Mouse (Mus musculus) gastrocnemius, postnatal 36 days (tissue): ENCODE results near the gene Spata31d1a. TPM values are rescaled to one million over a fixed set of nuclear protein-coding genes. Genes with fewer than 3 reads are reported as not detected.

Source experiments
- DNase-seq, 2 experiments: peaks; one replicate each; pipeline ENCODE4 v3.0.0; 2022
- intact Hi-C: fragments of 180-260 bp; cut with DNase I; formaldehyde crosslinking; loops from one replicate; pipeline ENCODE4 v1.15.1; 2025
- total RNA-seq, 2 experiments: library from RNA; stranded (reverse); gene quantifications; 2 replicates each; pipeline ENCODE4 v1.2.3; 2021

The Spata31d1a gene
- total RNA-seq, 2 experiments from 2014 or later: not detected

DNA sequence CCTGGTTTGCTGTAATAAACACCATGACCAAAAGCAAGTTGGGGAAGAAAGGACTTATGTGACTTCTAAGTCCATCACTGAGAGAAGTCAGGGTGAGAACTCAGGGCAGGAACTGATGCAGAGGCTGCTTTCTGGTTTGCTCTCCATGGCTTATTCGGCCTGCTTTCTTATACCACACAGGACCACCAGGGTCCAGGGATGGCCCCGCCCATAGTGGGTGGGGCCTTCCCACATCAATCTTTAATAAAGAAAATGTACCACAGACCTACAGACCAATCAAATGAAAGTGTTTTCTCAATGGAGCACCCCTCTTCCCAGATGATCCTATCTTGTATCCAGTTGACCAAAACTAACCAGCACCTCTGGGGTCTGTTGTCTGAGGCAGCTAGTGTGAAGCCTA, 38.6 kb downstream of the Spata31d1a start:
- intact Hi-C loops: no loop called here
- no peak for DNase-seq

DNA sequence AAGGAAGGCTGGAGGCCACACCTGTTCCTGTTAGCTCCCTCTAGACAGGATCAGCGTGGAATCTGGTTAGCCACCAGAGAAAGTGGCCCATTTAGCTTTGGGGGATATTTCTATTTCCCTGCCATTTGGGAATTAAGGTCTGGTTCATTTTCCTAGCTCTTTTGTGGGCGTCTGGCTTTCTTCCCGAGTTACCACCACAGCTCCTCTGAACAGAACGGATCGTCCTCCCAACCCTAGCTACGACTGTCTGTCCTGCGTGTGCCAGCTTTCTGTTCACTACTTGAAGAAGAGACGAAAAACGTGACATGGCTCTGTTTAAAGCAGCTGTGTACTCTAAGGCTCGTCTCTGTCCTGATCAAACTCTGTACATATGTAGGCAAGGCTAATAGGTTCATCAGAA, 40.2 kb downstream of the Spata31d1a start:
- DNase-seq: no peak
- intact Hi-C loops: no loop called here

DNA sequence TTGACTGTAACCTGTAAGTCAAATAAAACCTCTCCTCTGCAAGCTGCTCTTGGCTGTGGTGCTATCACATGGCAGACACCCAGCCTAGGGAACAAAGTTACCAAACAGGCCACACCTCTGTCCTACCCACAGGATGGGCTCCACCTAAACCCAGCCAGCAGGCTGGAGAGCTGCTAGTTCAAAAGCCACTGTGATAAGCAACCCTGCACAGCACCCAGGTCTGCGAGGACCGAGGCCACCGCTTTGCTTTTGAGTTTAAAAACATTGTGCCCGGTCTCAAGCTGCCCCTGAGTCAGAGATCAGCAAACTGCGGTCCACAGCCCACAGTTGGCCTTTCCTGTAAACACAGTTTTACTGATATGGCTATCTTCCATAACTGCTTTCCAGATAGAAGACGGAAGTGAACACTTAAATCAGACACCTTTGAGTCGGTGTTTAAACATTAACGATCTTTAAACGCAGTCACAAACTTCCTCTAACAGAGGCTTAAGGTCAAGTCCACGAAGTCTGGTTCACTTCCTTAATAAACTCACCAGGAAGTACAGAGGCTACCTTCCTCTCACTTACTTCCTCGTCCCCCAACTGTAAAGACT, 41.5 kb downstream of the Spata31d1a start:
- DNase-seq: no peak
- intact Hi-C loops: no loop called here

DNA sequence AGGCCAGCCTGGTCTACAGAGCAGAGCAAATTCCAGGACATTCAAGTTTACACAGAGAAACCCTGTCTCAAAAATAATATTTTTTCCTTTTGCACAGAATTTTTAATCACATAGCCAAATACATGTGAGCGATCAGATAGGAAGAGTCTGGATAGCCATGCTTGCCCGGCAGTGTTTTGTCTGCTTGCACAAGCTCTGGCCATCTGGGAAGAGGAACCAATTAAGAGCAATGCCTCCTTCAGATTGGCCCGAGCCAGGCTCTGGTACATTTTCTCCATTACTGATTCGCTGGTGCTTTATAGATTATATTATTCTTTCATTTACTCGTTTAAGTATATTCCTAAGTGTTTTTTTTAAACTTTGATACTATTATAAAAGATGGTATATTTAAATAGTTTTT, 42.4 kb downstream of the Spata31d1a start:
- intact Hi-C loops: no loop called here
- no peak for DNase-seq

DNA sequence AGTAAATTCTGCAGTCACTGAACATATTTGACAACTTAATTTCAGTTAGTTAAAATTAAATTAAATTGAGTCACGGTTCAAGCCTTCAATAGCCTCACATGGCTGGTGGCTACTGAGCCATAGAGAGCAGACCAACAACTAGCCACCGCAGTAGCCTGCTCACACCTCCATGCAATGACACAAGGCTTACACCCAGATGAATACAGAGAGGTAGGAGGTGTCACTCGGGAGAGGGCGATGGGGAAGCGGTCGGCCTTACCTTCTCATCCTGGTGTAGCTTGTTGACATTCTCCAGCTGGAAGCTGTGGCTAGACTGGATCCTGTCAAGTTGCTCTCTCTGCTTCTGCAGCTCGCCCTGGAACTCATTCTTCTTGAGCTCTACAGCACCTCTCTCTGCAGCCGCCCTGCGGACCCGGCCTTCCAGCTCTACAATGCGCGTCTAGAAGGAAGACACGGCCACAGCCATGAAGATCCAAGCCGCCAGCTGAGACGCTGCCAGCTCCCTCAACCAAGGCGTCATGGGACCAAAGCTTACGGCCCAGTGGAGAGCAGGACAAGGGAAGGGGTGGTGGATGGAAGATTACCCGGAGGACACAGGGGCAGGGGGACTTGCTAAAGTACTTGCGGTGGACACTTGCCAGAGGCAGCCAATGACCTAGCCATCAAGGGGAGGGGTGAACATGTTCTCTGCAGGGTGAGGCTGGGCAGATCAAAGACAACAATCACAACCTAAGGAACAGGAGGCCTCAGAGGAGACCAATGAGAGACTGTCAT, 46.0 kb downstream of the Spata31d1a start:
- DNase-seq: no peak
- intact Hi-C loops: no loop called here

DNA sequence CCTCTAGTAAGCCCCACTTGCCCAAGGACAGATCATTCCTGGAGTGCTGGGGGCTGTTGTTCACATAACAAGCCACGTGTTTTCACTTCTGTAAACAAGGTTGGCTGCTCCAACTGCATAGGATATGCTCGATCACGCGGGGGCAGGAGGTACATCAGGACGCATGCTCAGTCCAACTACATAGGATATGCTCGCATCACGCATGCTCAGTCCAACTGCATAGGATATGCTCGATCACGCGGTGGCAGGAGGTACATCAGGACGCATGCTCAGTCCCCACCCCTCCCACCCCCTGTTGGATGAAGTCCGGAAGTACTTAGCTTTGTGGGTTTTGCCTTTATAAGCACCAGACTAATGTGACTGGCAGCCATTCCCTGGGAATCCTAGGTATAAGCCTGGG, 48.2 kb downstream of the Spata31d1a start:
- intact Hi-C loops: no loop called here
- no peak for DNase-seq

DNA sequence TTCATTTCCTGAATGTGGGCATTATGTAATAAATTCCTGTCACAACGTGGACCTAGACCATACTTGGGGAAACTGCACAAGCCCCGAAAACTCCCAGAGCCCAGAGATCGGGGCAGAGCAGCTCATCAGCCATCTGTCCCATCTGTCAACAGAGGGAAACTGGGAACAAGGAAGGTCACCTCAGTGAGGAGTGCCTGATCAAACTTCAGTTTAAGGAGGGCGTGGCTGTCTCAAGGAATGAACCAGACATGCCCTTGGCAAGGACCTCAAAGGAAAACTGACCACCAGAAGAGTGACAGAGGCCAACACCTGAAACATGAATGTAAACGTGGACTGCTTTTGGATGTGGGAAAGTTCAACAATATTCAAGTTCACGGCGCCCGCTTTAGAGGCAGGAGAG, 48.7 kb downstream of the Spata31d1a start:
- no peak for DNase-seq
- intact Hi-C loops: no loop called here

DNA sequence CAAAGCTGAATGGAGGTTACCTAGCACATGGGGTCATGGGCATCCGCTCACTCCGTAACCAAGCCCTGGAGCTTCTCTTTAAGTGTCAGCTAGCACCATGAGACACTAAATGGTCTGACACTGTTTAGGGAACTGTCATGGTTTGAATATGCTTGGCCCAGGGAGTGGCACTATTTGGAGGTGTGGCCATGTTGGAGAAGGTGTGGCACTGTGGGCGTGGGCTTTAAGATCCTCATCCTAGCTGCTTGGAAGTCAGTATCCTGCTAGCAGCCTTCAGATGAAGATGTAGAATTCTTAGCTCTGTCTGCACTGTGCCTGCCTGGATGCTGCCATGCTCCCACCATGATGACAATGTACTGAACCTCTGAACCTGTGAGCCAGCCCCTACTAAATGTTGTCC, 49.8 kb downstream of the Spata31d1a start:
- no peak for DNase-seq
- intact Hi-C loops: no loop called here

DNA sequence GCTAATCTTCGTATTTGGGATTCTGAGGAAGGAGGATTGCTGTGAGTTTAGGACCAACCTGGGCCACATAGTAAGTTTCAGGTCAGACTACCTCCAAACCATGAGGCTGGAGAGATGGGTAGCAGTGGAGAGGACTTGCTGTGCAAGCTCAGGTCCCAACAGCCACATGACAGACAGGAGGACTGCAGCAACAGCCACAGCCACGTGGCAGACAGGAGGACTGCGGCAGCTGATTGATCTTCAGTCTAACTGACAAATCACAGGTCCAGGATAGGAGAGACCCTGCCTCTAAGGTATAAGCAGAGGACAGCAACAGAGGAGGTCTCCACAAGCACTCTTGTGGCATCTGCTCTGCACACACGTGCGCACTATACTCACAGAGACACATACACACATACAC, 52.3 kb downstream of the Spata31d1a start:
- intact Hi-C loops: no loop called here
- no peak for DNase-seq

DNA sequence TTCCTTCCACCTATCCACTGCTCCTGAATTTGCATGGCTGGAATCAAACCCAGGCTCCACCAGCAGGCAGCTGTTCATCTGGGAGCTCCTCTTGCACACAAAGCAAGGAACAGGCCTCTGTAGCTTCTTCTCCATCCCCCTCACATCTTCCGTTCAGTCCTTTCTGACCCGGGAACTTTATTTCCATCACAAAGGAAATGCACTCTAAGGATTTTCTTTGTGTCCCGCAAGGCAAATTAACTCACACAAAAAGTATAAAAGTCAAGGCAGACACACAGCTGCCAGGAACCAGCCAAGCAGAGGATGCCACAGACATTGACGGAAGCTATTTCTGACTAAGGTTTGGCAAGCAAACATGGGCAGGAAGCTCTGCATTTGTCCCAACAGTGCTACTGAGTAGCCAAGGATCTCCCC, 53.1 kb downstream of the Spata31d1a start:
- intact Hi-C loops: no loop called here
- no peak for DNase-seq

DNA sequence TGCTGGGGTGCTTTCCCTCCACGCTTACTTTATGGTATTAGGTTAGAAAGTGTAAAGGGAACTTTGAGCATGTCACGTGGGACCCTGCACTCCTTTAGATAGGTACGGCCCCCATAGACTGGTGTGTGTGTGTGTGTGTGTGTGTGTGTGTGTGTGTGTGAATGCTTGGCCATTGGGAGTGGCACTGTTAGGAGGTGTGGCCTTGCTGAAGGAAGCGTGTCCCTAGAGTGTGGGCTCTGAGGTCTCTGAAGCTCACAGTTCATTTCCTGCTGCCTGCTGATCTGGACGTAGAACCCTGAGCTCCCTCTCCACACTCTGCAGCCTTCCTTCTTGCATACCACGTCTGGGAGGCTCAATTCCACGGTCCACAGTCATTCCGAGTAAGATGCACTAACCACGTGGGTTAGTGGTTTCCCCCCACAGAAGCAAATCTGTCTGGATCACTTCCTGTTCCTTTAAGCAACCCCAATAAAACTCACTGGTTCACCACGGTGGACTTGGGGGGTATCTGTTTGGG, 53.8 kb downstream of the Spata31d1a start:
- intact Hi-C loops: no loop called here
- no peak for DNase-seq

DNA sequence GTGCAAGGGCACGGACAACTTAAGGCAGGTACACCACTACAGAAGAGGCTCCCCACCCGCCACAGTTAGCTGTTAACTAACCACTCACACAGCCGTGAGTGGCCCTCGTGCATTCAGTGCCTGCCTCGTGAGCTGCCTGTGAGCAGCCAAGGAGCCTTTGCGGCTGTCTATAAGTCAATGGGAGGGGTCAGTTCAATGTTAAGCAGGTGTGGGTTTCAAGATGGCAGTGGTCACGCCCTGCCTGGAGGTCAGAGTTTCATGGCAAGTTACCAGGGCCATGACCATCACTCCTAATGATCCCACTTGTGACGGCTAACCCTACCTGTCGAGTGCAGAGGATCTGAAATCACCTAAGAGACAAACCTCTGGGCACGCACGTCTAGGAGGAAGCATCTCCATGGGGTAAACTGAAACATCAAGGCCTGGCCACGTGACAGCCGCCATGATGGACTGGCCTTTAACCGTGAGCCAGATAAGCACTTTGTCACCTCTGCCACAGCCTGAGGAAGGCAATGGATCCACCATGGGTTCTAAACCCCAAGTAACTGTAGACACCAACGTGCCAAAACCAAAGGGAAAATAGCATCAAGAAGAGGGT, 54.3 kb downstream of the Spata31d1a start:
- intact Hi-C loops: no loop called here

DNA sequence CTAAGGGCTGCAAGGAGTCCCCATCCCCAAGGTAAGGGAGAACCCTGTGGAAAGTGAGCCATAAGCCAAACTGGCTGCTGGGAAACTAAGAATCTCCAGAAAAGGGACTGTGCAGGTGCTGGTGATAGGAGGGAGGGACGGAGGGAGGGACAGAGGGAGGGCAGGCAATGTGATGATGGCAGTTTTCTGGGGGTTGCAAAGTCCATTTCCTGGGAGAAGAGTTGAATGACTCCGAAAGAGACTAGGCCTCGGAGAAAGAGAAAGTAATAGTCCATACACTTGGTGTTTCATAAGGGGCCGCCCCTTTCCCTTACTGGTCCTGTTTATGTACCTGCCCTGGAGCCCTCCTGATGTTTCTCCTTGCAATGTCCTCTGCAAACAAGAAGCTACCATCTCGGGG, 55.7 kb downstream of the Spata31d1a start:
- no peak for DNase-seq
- intact Hi-C loops: no loop called here

More for the DNA sequence above, 54.3 kb downstream of the Spata31d1a start:
- no peak for DNase-seq

DNA sequence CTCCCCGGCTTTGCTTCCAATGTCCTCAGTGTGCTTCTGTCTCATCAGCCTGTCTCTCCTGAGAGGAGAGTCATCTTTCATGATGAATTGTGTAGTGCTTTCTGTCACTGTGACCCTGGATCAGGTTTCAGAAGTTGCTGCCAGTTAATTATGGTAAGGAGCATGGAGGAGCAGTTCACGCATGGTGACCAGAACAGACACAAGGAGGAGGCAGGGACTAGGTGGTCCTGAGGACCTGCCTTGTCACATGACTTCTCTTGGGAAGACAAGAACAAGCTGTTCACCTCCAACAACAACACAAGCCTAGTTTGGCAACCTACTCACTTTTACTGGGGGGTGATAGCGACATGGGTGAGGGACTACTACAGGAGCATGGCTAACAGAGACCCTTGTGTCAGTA, 57.0 kb downstream of the Spata31d1a start:
- intact Hi-C loops: no loop called here
- no peak for DNase-seq

DNA sequence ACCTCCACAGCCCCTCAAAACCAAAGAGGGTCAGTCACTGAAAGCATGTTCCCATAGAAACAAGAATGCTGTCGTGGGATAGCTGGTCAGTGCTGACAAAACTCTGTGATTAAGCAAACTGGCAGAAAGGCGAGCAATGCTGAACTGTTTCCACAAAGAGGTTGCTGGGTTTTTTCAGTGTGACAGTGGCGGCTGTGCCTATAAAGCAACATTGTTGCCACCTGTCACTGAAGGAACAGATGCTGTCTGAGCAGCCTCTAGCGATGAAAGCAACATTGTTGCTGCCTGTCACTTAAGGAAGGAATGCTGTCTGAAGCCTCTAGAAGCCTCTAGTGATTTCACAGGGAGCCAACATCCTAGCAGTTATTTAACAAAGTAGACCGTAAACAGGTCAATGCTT, 57.5 kb downstream of the Spata31d1a start:
- intact Hi-C loops: no loop called here
- DNase-seq: no peak

Other genes starting within 250 kb of the Spata31d1a start
- 10 to 100 TPM; 44.0 to 57.1 TPM for gene Agtpbp1, start 125.1 kb downstream of the Spata31d1a start, total RNA-seq
- 10 to 100 TPM; 32.0 to 36.5 TPM for gene Naa35, start 125.1 kb downstream of the Spata31d1a start, total RNA-seq
- 1 to 10 TPM; 5.9 to 6.8 TPM for gene Golm1, start 34.5 kb downstream of the Spata31d1a start, total RNA-seq
- not detected for gene 4921517D22Rik, start 16.2 kb downstream of the Spata31d1a start, total RNA-seq
- gene Spata31d1b, start 2.0 kb upstream of the Spata31d1a start, total RNA-seq: not detected
- gene Spata31d1d, start 21.4 kb upstream of the Spata31d1a start, total RNA-seq: not detected
- gene 1700014D04Rik, start 36.4 kb upstream of the Spata31d1a start, total RNA-seq: not detected
- 100 to 1,000 TPM; 179 to 181 TPM for gene Isca1, start 59.5 kb upstream of the Spata31d1a start, total RNA-seq
- not detected for gene Gm49354, start 71.9 kb upstream of the Spata31d1a start, total RNA-seq
- gene Tut7, start 112.8 kb upstream of the Spata31d1a start, total RNA-seq: 10 to 100 TPM; 31.2 to 33.6 TPM